Mouse (Mus musculus): ENCODE data around the gene Ddah2.

Ddah2 gene

GRCm38 (mm10) chr17:35048149-35048931 is 10.5 kb upstream of the Ddah2 start:
- intact Hi-C loops (cut with DNase I) = no loop called here

GRCm38 (mm10) chr17:35048932-35049440 is 9.8 kb upstream of the Ddah2 start:
- intact Hi-C loops (cut with DNase I) = no loop called here

- intact Hi-C loops (cut with DNase I) = no loop called here
Measured at GRCm38 (mm10) chr17:35049561-35050016, 9.2 kb upstream of the Ddah2 start, which contains the start of gene Clic1. Clic1 (plus strand) TSS chr17:35049966.

GRCm38 (mm10) chr17:35050126-35050750 is 8.6 kb upstream of the Ddah2 start:
- intact Hi-C loops (cut with DNase I) = no loop called here

GRCm38 (mm10) chr17:35051156-35052086 is 7.4 kb upstream of the Ddah2 start:
- intact Hi-C loops (cut with DNase I) = no loop called here

GRCm38 (mm10) chr17:35052271-35052798 is 6.5 kb upstream of the Ddah2 start:
- intact Hi-C loops (cut with DNase I) = no loop called here

- intact Hi-C loops (cut with DNase I) = no loop called here
Measured at GRCm38 (mm10) chr17:35055691-35056495, 2.9 kb upstream of the Ddah2 start.

- intact Hi-C loops (cut with DNase I) = no loop called here
Measured at GRCm38 (mm10) chr17:35057090-35057489, 1.7 kb upstream of the Ddah2 start.

- intact Hi-C loops (cut with DNase I) = no loop called here
Measured at GRCm38 (mm10) chr17:35058316-35058715, 519 bp upstream of the Ddah2 start.

- intact Hi-C loops (cut with DNase I) = loop anchor here (5.0 kb wide), 1 partner anchor 38 kb away; no protein-coding TSS in a partner anchor
Measured at GRCm38 (mm10) chr17:35060071-35060470, 1.2 kb downstream of the Ddah2 start.

- intact Hi-C loops (cut with DNase I) = loop anchor here (5.0 kb wide), 1 partner anchor 39 kb away; no protein-coding TSS in a partner anchor
Measured at GRCm38 (mm10) chr17:35060737-35061297, 2.0 kb downstream of the Ddah2 start.

- intact Hi-C loops (cut with DNase I) = loop anchor here (5.0 kb wide), 1 partner anchor 39 kb away; no protein-coding TSS in a partner anchor
Measured at GRCm38 (mm10) chr17:35061299-35061698, 2.5 kb downstream of the Ddah2 start.

GRCm38 (mm10) chr17:35063466-35063865 is 4.6 kb downstream of the Ddah2 start:
- intact Hi-C loops (cut with DNase I) = loop anchor here (5.0 kb wide), 1 partner anchor 41 kb away; no protein-coding TSS in a partner anchor

- intact Hi-C loops (cut with DNase I) = loop anchor here (5.0 kb wide), 1 partner anchor 42 kb away; no protein-coding TSS in a partner anchor
Measured at GRCm38 (mm10) chr17:35064378-35064877, 5.6 kb downstream of the Ddah2 start.

GRCm38 (mm10) chr17:35064951-35065947 is 6.4 kb downstream of the Ddah2 start, which contains the start of gene Ly6g6c:
Ly6g6c (plus strand) TSS chr17:35065388.
- intact Hi-C loops (cut with DNase I) = loop anchor here (5.0 kb wide), 1 partner anchor 43 kb away; no protein-coding TSS in a partner anchor

GRCm38 (mm10) chr17:35066084-35066483 is 7.2 kb downstream of the Ddah2 start, which contains the start of gene Mpig6b:
Mpig6b (minus strand) TSS chr17:35066184.
- intact Hi-C loops (cut with DNase I) = no loop called here

GRCm38 (mm10) chr17:35068213-35068914 is 9.5 kb downstream of the Ddah2 start:
- intact Hi-C loops (cut with DNase I) = no loop called here

Data from adrenal gland (tissue).